Mouse (Mus musculus) erythroblast, embryonic 14.5 days (primary cell): ENCODE results near the gene Map7d2.

Experiments
- GATA1 ChIP-seq: IDR thresholded peaks from 2 replicates; pipeline ENCODE4 v1.6.1; 2012; ENCODE audit warnings: low read length, inconsistent platforms, mixed read lengths
- TAL1 ChIP-seq: IDR thresholded peaks from 3 replicates; pipeline ENCODE4 v1.6.1; 2012; ENCODE audit warnings: low read length, inconsistent platforms, mixed read lengths

GRCm38 (mm10) chrX:159521780-159522179, 107.4 kb downstream of the Map7d2 start:
- TF ChIP-seq GATA1 (no peak), TAL1 (no peak)
